Mouse (Mus musculus): Measurements from ENCODE around the gene Tmem37. TPM values are rescaled to one million over a fixed set of nuclear protein-coding genes. Genes with fewer than 3 reads are reported as not detected.

The Tmem37 gene
- polyA plus RNA-seq, 1 experiment: 38.4 TPM

DNA sequence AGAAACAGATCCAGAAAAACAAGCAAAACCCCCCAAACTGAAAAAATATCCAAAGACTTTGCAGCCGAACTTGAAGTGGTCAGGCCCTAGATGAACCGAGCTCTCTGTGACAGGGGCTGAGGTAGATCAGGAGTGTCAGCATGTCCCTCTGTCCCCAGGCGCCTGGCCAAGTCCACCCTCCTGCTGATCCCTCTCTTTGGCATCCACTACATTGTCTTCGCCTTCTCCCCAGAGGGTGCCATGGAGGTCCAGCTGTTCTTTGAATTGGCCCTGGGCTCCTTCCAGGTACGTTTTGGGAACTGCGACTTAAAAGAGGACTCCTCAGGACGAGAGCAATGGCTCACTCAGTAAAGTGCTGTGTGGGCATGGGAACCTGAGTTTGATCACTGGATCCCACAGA, 17.6 kb downstream of the Tmem37 start:
- Histone ChIP-seq H3K79me3 (ENCODE audit: low read depth) (no peaks in the 10 kb centered on the region), H3K36me3 (ENCODE audit: control insufficient read depth, insufficient read depth) (no peaks in the 10 kb centered on the region), H3K4me3 (ENCODE audit: insufficient read depth, poor library complexity, severe bottlenecking) (no peak overlapping the region), H3K27me3 (ENCODE audit: control insufficient read depth, insufficient read depth, insufficient read length) (no peaks in the 10 kb centered on the region), H3K79me2 (ENCODE audit: control insufficient read depth, insufficient read depth) (no peaks in the 10 kb centered on the region), H3ac (ENCODE audit: control insufficient read depth, insufficient read length, low read depth) (no peak overlapping the region)
- TF ChIP-seq CEBPB (IDR thresholded peaks at IDR 0.05; ENCODE audit: low read depth): no peak
- TF ChIP-seq USF1 (IDR thresholded peaks at IDR 0.05; ENCODE audit: low read depth): no peak
- TF ChIP-seq MYOG (IDR thresholded peaks at IDR 0.05; ENCODE audit: control insufficient read depth, extremely low read depth, insufficient read length): no peak
- no peak for TF ChIP-seq CTCF (IDR thresholded peaks at IDR 0.05; ENCODE audit: control insufficient read depth, insufficient read depth, insufficient read length)
- no peak for TF ChIP-seq MAX (IDR thresholded peaks at IDR 0.05)
- no peak for TF ChIP-seq MYOD1 (IDR thresholded peaks at IDR 0.05; ENCODE audit: control insufficient read depth, insufficient read length, low read depth)
- TF ChIP-seq FOSL1 (IDR thresholded peaks at IDR 0.05; ENCODE audit: insufficient read depth, low read length, poor library complexity, severe bottlenecking): no peak

DNA sequence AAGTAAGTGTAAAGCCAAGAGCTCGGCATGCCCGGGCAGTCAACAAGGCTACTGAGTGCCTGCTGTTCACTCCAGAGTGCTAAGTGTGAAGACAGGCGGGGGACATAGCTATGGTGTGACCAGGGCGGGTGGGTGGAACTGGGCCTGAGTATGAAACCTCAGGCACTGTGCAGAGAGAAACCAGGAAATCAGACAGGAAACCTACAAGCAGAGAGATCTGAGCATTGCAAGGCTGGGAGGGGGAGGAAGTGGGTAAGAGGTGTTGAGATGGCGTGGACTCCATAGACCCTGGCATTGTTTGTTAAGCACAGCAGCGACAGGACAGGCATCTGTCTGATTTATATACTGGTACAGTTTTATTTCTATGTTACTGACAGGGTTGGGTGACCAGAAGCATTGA, 18.4 kb downstream of the Tmem37 start:
- TF ChIP-seq USF1 (IDR thresholded peaks at IDR 0.05; ENCODE audit: low read depth): no peak
- Histone ChIP-seq H3K27me3 (ENCODE audit: control insufficient read depth, insufficient read depth, insufficient read length) (no peaks in the 10 kb centered on the region), H3ac (ENCODE audit: control insufficient read depth, insufficient read length, low read depth) (no peak overlapping the region), H3K79me3 (ENCODE audit: low read depth) (no peaks in the 10 kb centered on the region), H3K4me3 (ENCODE audit: insufficient read depth, poor library complexity, severe bottlenecking) (no peak overlapping the region), H3K36me3 (ENCODE audit: control insufficient read depth, insufficient read depth) (no peaks in the 10 kb centered on the region), H3K79me2 (ENCODE audit: control insufficient read depth, insufficient read depth) (no peaks in the 10 kb centered on the region)

GRCm38 (mm10) chr1:120054997-120055396, 18.9 kb downstream of the Tmem37 start:
- Histone ChIP-seq H3K36me3 (ENCODE audit: control insufficient read depth, insufficient read depth) (no peaks in the 10 kb centered on the region), H3ac (ENCODE audit: control insufficient read depth, insufficient read length, low read depth) (no peak overlapping the region), H3K4me3 (ENCODE audit: insufficient read depth, poor library complexity, severe bottlenecking) (no peak overlapping the region), H3K79me3 (ENCODE audit: low read depth) (no peaks in the 10 kb centered on the region), H3K27me3 (ENCODE audit: control insufficient read depth, insufficient read depth, insufficient read length) (no peaks in the 10 kb centered on the region), H3K79me2 (ENCODE audit: control insufficient read depth, insufficient read depth) (no peaks in the 10 kb centered on the region)
- TF ChIP-seq MYOD1 (IDR thresholded peaks at IDR 0.05; ENCODE audit: control insufficient read depth, insufficient read length, low read depth): peak; percentile 84
- TF ChIP-seq FOSL1 (IDR thresholded peaks at IDR 0.05; ENCODE audit: insufficient read depth, low read length, poor library complexity, severe bottlenecking): no peak
- TF ChIP-seq USF1 (IDR thresholded peaks at IDR 0.05; ENCODE audit: low read depth): peak; percentile 75
- peak; percentile 68 for TF ChIP-seq MAX (IDR thresholded peaks at IDR 0.05)
- TF ChIP-seq CEBPB (IDR thresholded peaks at IDR 0.05; ENCODE audit: low read depth): no peak
- no peak for TF ChIP-seq MYOG (IDR thresholded peaks at IDR 0.05; ENCODE audit: control insufficient read depth, extremely low read depth, insufficient read length)
- TF ChIP-seq CTCF (IDR thresholded peaks at IDR 0.05; ENCODE audit: control insufficient read depth, insufficient read depth, insufficient read length): no peak

- TF ChIP-seq MYOD1 (IDR thresholded peaks at IDR 0.05; ENCODE audit: control insufficient read depth, insufficient read length, low read depth) (no peak), CTCF (IDR thresholded peaks at IDR 0.05; ENCODE audit: control insufficient read depth, insufficient read depth, insufficient read length) (no peak), MYOG (IDR thresholded peaks at IDR 0.05; ENCODE audit: control insufficient read depth, extremely low read depth, insufficient read length) (no peak), MAX (IDR thresholded peaks at IDR 0.05) (no peak), USF1 (IDR thresholded peaks at IDR 0.05; ENCODE audit: low read depth) (no peak)
- H3K79me3 ChIP-seq (ENCODE audit: low read depth): no peaks in the 10 kb centered on the region
- H3ac ChIP-seq (ENCODE audit: control insufficient read depth, insufficient read length, low read depth): no peak overlapping the region
- no peaks in the 10 kb centered on the region for H3K79me2 ChIP-seq (ENCODE audit: control insufficient read depth, insufficient read depth)
- no peaks in the 10 kb centered on the region for H3K27me3 ChIP-seq (ENCODE audit: control insufficient read depth, insufficient read depth, insufficient read length)
- no peak overlapping the region for H3K4me3 ChIP-seq (ENCODE audit: insufficient read depth, poor library complexity, severe bottlenecking)
- no peaks in the 10 kb centered on the region for H3K36me3 ChIP-seq (ENCODE audit: control insufficient read depth, insufficient read depth)
Measured at GRCm38 (mm10) chr1:120051070-120051469, 22.8 kb downstream of the Tmem37 start.

GRCm38 (mm10) chr1:120047325-120047724, 26.5 kb downstream of the Tmem37 start:
- Histone ChIP-seq H3K4me3 (ENCODE audit: insufficient read depth, poor library complexity, severe bottlenecking) (no peak overlapping the region), H3ac (ENCODE audit: control insufficient read depth, insufficient read length, low read depth) (no peak overlapping the region), H3K27me3 (ENCODE audit: control insufficient read depth, insufficient read depth, insufficient read length) (no peaks in the 10 kb centered on the region), H3K79me3 (ENCODE audit: low read depth) (no peaks in the 10 kb centered on the region), H3K36me3 (ENCODE audit: control insufficient read depth, insufficient read depth) (no peaks in the 10 kb centered on the region), H3K79me2 (ENCODE audit: control insufficient read depth, insufficient read depth) (no peaks in the 10 kb centered on the region)
- no peak for TF ChIP-seq MYOD1 (IDR thresholded peaks at IDR 0.05; ENCODE audit: control insufficient read depth, insufficient read length, low read depth)
- TF ChIP-seq CTCF (IDR thresholded peaks at IDR 0.05; ENCODE audit: control insufficient read depth, insufficient read depth, insufficient read length): no peak
- no peak for TF ChIP-seq FOSL1 (IDR thresholded peaks at IDR 0.05; ENCODE audit: insufficient read depth, low read length, poor library complexity, severe bottlenecking)
- TF ChIP-seq MAX (IDR thresholded peaks at IDR 0.05): no peak
- TF ChIP-seq MYOG (IDR thresholded peaks at IDR 0.05; ENCODE audit: control insufficient read depth, extremely low read depth, insufficient read length): no peak

DNA sequence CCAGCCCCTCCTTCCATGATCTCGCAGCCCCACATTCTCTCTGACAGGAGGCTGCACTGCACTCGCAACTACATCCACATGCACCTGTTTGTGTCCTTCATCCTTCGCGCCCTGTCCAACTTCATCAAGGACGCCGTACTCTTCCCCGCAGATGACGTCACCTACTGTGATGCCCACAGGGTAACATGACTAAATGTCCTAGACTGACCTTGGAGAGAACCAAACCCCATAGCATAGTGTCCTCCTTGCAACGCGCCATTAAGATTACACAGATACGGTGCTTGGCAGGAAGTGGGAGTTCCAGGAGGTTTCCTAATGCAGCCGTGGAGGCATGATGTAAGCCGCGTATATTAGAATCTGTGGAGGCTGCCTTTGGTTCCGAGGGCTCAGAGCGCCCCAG, 29.3 kb downstream of the Tmem37 start:
- no peaks in the 10 kb centered on the region for H3K36me3 ChIP-seq (ENCODE audit: control insufficient read depth, insufficient read depth)
- no peaks in the 10 kb centered on the region for H3K79me2 ChIP-seq (ENCODE audit: control insufficient read depth, insufficient read depth)
- no peak overlapping the region for H3K4me3 ChIP-seq (ENCODE audit: insufficient read depth, poor library complexity, severe bottlenecking)
- H3K79me3 ChIP-seq (ENCODE audit: low read depth): no peaks in the 10 kb centered on the region
- no peak for TF ChIP-seq CTCF (IDR thresholded peaks at IDR 0.05; ENCODE audit: control insufficient read depth, insufficient read depth, insufficient read length)
- TF ChIP-seq MAX (IDR thresholded peaks at IDR 0.05): no peak
- TF ChIP-seq USF1 (IDR thresholded peaks at IDR 0.05; ENCODE audit: low read depth): no peak
- peak; percentile 97 for TF ChIP-seq MYOD1 (IDR thresholded peaks at IDR 0.05; ENCODE audit: control insufficient read depth, insufficient read length, low read depth)
- H3K27me3 ChIP-seq (ENCODE audit: control insufficient read depth, insufficient read depth, insufficient read length): no peaks in the 10 kb centered on the region
- no peak overlapping the region for H3ac ChIP-seq (ENCODE audit: control insufficient read depth, insufficient read length, low read depth)

Data from C2C12 (cell line).